Mouse (Mus musculus) bone marrow, adult 2 months (tissue): Measurements from ENCODE around the gene Slc17a6. TPM values are rescaled to one million over a fixed set of nuclear protein-coding genes. Genes with fewer than 3 reads are reported as not detected.

Experiments
- H3K27ac ChIP-seq: fragments of 200-500 bp; 2 replicates; pipeline ENCODE4 v1.5.1; 2012; ENCODE audit warnings: low read depth, mild to moderate bottlenecking, control low read depth, inconsistent platforms, low read length; ENCODE audit not compliant: control insufficient read depth, poor library complexity, insufficient read depth
- H3K4me1 ChIP-seq: fragments of 200-500 bp; 2 replicates; pipeline ENCODE4 v1.6.1; 2011; ENCODE audit warnings: low read length; ENCODE audit not compliant: control insufficient read depth, insufficient read depth
- H3K4me3 ChIP-seq: fragments of 200-500 bp; replicated peaks from 2 replicates; pipeline ENCODE3; 2011; ENCODE audit warnings: mild to moderate bottlenecking, low read depth, low read length, control low read depth; ENCODE audit not compliant: control insufficient read depth
- CTCF ChIP-seq: fragments of 200-500 bp; IDR thresholded peaks from 2 replicates; pipeline ENCODE4 v1.5.1; 2011; ENCODE audit warnings: low read length, control low read depth; ENCODE audit not compliant: control insufficient read depth, insufficient read depth
- POLR2A ChIP-seq: fragments of 200-500 bp; IDR thresholded peaks from 2 replicates; pipeline ENCODE4 v1.6.1; 2011; ENCODE audit warnings: low read depth, mild to moderate bottlenecking, control low read depth, low read length, borderline replicate concordance; ENCODE audit not compliant: control insufficient read depth
- WGBS: fragments of 180-500 bp; shearing (Covaris S2); methylation state at CpG from one replicate; pipeline ENCODE4 v1.1.7; 2018; 5-methylcytosine and 5-hydroxymethylcytosine counted together
- polyA plus RNA-seq: library from polyadenylated mRNA; stranded (reverse); fragments of >200 nt; gene quantifications from 2 replicates; pipeline ENCODE4 v1.2.4, GENCODE M21; 2011; ENCODE audit warnings: low replicate concordance; ENCODE audit not compliant: missing spikeins, insufficient read depth, insufficient read length

Slc17a6 gene
- polyA plus RNA-seq, 1 experiment: not detected

GRCm38 (mm10) chr7:51715771-51716170 lies 94.0 kb downstream of the Slc17a6 start:
- Histone ChIP-seq H3K27ac (no peak overlapping the region), H3K4me3 (no peak overlapping the region), H3K4me1 (no peaks in the 10 kb centered on the region)
- 86% methylated on average over 2 of the region's 2 CpGs for WGBS
- no peak for TF ChIP-seq POLR2A
- no peak for TF ChIP-seq CTCF

Other genes with a start within 250 kb of the Slc17a6 start
- gene Ano5, start 111.0 kb upstream of the Slc17a6 start, polyA plus RNA-seq: 0.13 and 0.32 TPM in 2 replicates
- 3.2 and 5.4 TPM in 2 replicates for gene Gas2, start 240.0 kb downstream of the Slc17a6 start, polyA plus RNA-seq
- gene Fancf, start 240.3 kb downstream of the Slc17a6 start, polyA plus RNA-seq: 1.9 and 3.9 TPM in 2 replicates